Mouse (Mus musculus): ENCODE data around the gene Olfr539. TPM values are rescaled to one million over a fixed set of nuclear protein-coding genes. Genes with fewer than 3 reads are reported as not detected.
"Not testable (repeated sequence)": the region's sequence is repeated elsewhere in the genome, so short reads cannot be mapped to it uniquely, and the experiment has no call there.

The Olfr539 gene
- total and polyA plus RNA-seq, 3 experiments = not detected

GRCm38 (mm10) chr7:140675863-140676262 is 16.1 kb downstream of the Olfr539 start:
- Histone ChIP-seq H3K4me3 (replicated peaks in 1 of 3; ENCODE audit: low read depth in 2 of 3, low read length in 2 of 3, poor library complexity in 1 of 3) (no peak overlapping the region), H3K9me3 (replicated peaks; ENCODE audit: low read length) (peaks cover 3% of the 10 kb centered on the region), H3K4me1 (ENCODE audit: control insufficient read depth in 1 of 2, insufficient read depth in 2 of 2) (no peaks in the 10 kb centered on the region), H3K79me2 (replicated peaks; ENCODE audit: control insufficient read depth, extremely low read depth, insufficient read depth, poor library complexity, severe bottlenecking) (no peaks in the 10 kb centered on the region), H3K27me3 (replicated peaks) (peaks cover 26% of the 10 kb centered on the region), H3K4me2 (ENCODE audit: insufficient read depth, low read depth, poor library complexity, severe bottlenecking) (no peak overlapping the region), H3K9ac (ENCODE audit: insufficient read depth, low read depth) (no peak overlapping the region), H3K27ac (ENCODE audit: insufficient read depth, low read depth) (no peak overlapping the region), H3K36me3 (replicated peaks in 1 of 2; ENCODE audit: control insufficient read depth in 1 of 2, insufficient read depth in 1 of 2, low read length in 1 of 2) (no peaks in the 10 kb centered on the region)
- no peak for TF ChIP-seq USF2 (conservative IDR thresholded peaks at IDR 0.05; ENCODE audit: low read depth, low read length)
- no peak for TF ChIP-seq MXI1 (IDR thresholded peaks at IDR 0.05; ENCODE audit: low read depth, low read length)
- TF ChIP-seq KAT2A (IDR thresholded peaks at IDR 0.05; ENCODE audit: insufficient replicate concordance, low read length) = no peak
- TF ChIP-seq E2F4 (IDR thresholded peaks at IDR 0.05; ENCODE audit: insufficient replicate concordance, low read depth, low read length) = no peak
- TF ChIP-seq IRF4 (IDR thresholded peaks at IDR 0.05; ENCODE audit: low read depth, low read length) = no peak
- no peak for TF ChIP-seq NRF1 (IDR thresholded peaks at IDR 0.05; ENCODE audit: low read depth, low read length)
- no peak for TF ChIP-seq CHD1 (IDR thresholded peaks at IDR 0.05; ENCODE audit: low read depth, low read length)
- no peak for TF ChIP-seq JUND (conservative IDR thresholded peaks at IDR 0.05; ENCODE audit: low read depth, low read length)
- TF ChIP-seq RAD21 (IDR thresholded peaks at IDR 0.05; ENCODE audit: low read depth, low read length) = no peak
- no peak for TF ChIP-seq TBP (conservative IDR thresholded peaks at IDR 0.05; ENCODE audit: low read depth, low read length)
- TF ChIP-seq HCFC1 (IDR thresholded peaks at IDR 0.05; ENCODE audit: low read depth, low read length) = no peak
- TF ChIP-seq ZNF384 (IDR thresholded peaks at IDR 0.05; ENCODE audit: low read depth, low read length) = no peak
- no peak for TF ChIP-seq SIN3A (IDR thresholded peaks at IDR 0.05; ENCODE audit: low read length)
- no peak for TF ChIP-seq MAFK (IDR thresholded peaks at IDR 0.05; ENCODE audit: insufficient replicate concordance, low read length)
- DNase-seq (ENCODE audit: extremely low read depth) = no peak
- dilution Hi-C loops (cut with MboI; ENCODE audit: extremely low pct_ligation_motif_present, extremely low pct_unique_long_range_greater_than_20kb, low sequenced_read_pairs) (no loop called here), in situ Hi-C loops (cut with MboI; ENCODE audit: low pct_ligation_motif_present, low pct_unique_long_range_greater_than_20kb, low sequenced_read_pairs) (no loop called here)

- H3K4me1 ChIP-seq (ENCODE audit: control insufficient read depth in 1 of 2, insufficient read depth in 2 of 2); H3K36me3 ChIP-seq (replicated peaks in 1 of 2; ENCODE audit: control insufficient read depth in 1 of 2, insufficient read depth in 1 of 2, low read length in 1 of 2); H3K4me3 ChIP-seq (replicated peaks in 1 of 3; ENCODE audit: low read depth in 2 of 3, low read length in 2 of 3, poor library complexity in 1 of 3); H3K9ac ChIP-seq (ENCODE audit: insufficient read depth, low read depth); DNase-seq (ENCODE audit: extremely low read depth); H3K79me2 ChIP-seq (replicated peaks; ENCODE audit: control insufficient read depth, extremely low read depth, insufficient read depth, poor library complexity, severe bottlenecking); dilution Hi-C loops (cut with MboI; ENCODE audit: extremely low pct_ligation_motif_present, extremely low pct_unique_long_range_greater_than_20kb, low sequenced_read_pairs); H3K27ac ChIP-seq (ENCODE audit: insufficient read depth, low read depth); H3K4me2 ChIP-seq (ENCODE audit: insufficient read depth, low read depth, poor library complexity, severe bottlenecking); in situ Hi-C loops (cut with MboI; ENCODE audit: low pct_ligation_motif_present, low pct_unique_long_range_greater_than_20kb, low sequenced_read_pairs); H3K9me3 ChIP-seq (replicated peaks; ENCODE audit: low read length): not testable (repeated sequence)
- H3K27me3 ChIP-seq (replicated peaks) = peaks cover 17% of the 10 kb centered on the region
These were observed 19.9 kb downstream of the Olfr539 start for GRCm38 (mm10) chr7:140679591-140679990.

GRCm38 (mm10) chr7:140681651-140682050 is 21.9 kb downstream of the Olfr539 start, which contains the start of gene Olfr45:
Gene Olfr45 (plus strand): TSS chr7:140681951.
- Histone ChIP-seq H3K27me3 (replicated peaks) (peaks cover 30% of the 10 kb centered on the region), H3K27ac (ENCODE audit: insufficient read depth, low read depth) (no peak within 1 kb of the TSS), H3K4me3 (replicated peaks in 1 of 3; ENCODE audit: low read depth in 2 of 3, low read length in 2 of 3, poor library complexity in 1 of 3) (no peak within 1 kb of the TSS), H3K4me2 (ENCODE audit: insufficient read depth, low read depth, poor library complexity, severe bottlenecking) (no peak within 1 kb of the TSS), H3K4me1 (ENCODE audit: control insufficient read depth in 1 of 2, insufficient read depth in 2 of 2) (no peaks in the 10 kb centered on the region), H3K9me3 (replicated peaks; ENCODE audit: low read length) (peaks cover 3% of the 10 kb centered on the region), H3K36me3 (replicated peaks in 1 of 2; ENCODE audit: control insufficient read depth in 1 of 2, insufficient read depth in 1 of 2, low read length in 1 of 2) (no peaks in the 10 kb centered on the region), H3K79me2 (replicated peaks; ENCODE audit: control insufficient read depth, extremely low read depth, insufficient read depth, poor library complexity, severe bottlenecking) (no peaks in the 10 kb centered on the region), H3K9ac (ENCODE audit: insufficient read depth, low read depth) (no peak within 1 kb of the TSS)
- dilution Hi-C loops (cut with MboI; ENCODE audit: extremely low pct_ligation_motif_present, extremely low pct_unique_long_range_greater_than_20kb, low sequenced_read_pairs) = no loop called here
- in situ Hi-C loops (cut with MboI; ENCODE audit: low pct_ligation_motif_present, low pct_unique_long_range_greater_than_20kb, low sequenced_read_pairs) = no loop called here
- no peak for DNase-seq (ENCODE audit: extremely low read depth)
- TF ChIP-seq JUN (IDR thresholded peaks at IDR 0.05; ENCODE audit: insufficient read depth, low read depth, low read length) (no peak), KAT2A (IDR thresholded peaks at IDR 0.05; ENCODE audit: insufficient replicate concordance, low read length) (no peak), PAX5 (IDR thresholded peaks at IDR 0.05; ENCODE audit: low read length) (no peak), POLR2AphosphoS2 (IDR thresholded peaks at IDR 0.05; ENCODE audit: low read depth, low read length) (no peak), CHD2 (IDR thresholded peaks at IDR 0.05; ENCODE audit: low read length) (no peak), USF1 (IDR thresholded peaks at IDR 0.05; ENCODE audit: low read depth, low read length) (no peak), MXI1 (IDR thresholded peaks at IDR 0.05; ENCODE audit: low read depth, low read length) (no peak), HCFC1 (IDR thresholded peaks at IDR 0.05; ENCODE audit: low read depth, low read length) (no peak), ZC3H11A (IDR thresholded peaks at IDR 0.05; ENCODE audit: low read depth, low read length) (no peak), EP300 (IDR thresholded peaks at IDR 0.05; ENCODE audit: low read length) (no peak), SIN3A (IDR thresholded peaks at IDR 0.05; ENCODE audit: low read length) (no peak), MAX (IDR thresholded peaks at IDR 0.05; ENCODE audit: low read length) (no peak), ZMIZ1 (IDR thresholded peaks at IDR 0.05; ENCODE audit: low read depth, low read length) (no peak), MYC (IDR thresholded peaks at IDR 0.05; ENCODE audit: low read depth, low read length) (no peak), UBTF (IDR thresholded peaks at IDR 0.05; ENCODE audit: low read depth, low read length) (no peak), BHLHE40 (IDR thresholded peaks at IDR 0.05; ENCODE audit: low read depth, low read length) (no peak), ETS1 (conservative IDR thresholded peaks at IDR 0.05; ENCODE audit: low read depth, low read length) (no peak)

Measured in CH12.LX (cell line).